Mouse (Mus musculus) neural tube, embryonic 12.5 days (tissue): ENCODE results near the gene Slc22a13. TPM values are rescaled to one million over a fixed set of nuclear protein-coding genes. Genes with fewer than 3 reads are reported as not detected.

Experiments used
- ATAC-seq: fragments of 200-750 bp; cut with Nextera tagmentation; 2 replicates; pipeline ENCODE4 v1.8.0; 2017; ENCODE audit warnings: low read depth, mild to moderate bottlenecking, moderate TSS enrichment, moderate library complexity; ENCODE audit not compliant: low FRiP score
- H3K27ac ChIP-seq: fragments of 300-500 bp; sonication (generic); 2 replicates; pipeline ENCODE4 v1.5.1; 2016
- H3K27me3 ChIP-seq: fragments of 300-500 bp; sonication (generic); replicated peaks from 2 replicates; pipeline ENCODE4 v1.6.1; 2016; ENCODE audit warnings: mild to moderate bottlenecking
- H3K36me3 ChIP-seq: fragments of 300-500 bp; sonication (generic); 2 replicates; pipeline ENCODE4 v1.6.1; 2016; ENCODE audit warnings: mild to moderate bottlenecking
- H3K4me1 ChIP-seq: fragments of 300-500 bp; sonication (generic); 2 replicates; pipeline ENCODE4 v1.6.1; 2016
- H3K4me2 ChIP-seq: fragments of 300-500 bp; sonication (generic); replicated peaks from 2 replicates; pipeline ENCODE4 v1.6.1; 2016; ENCODE audit warnings: mild to moderate bottlenecking
- H3K4me3 ChIP-seq: fragments of 300-500 bp; sonication (generic); 2 replicates; pipeline ENCODE4 v1.5.1; 2016
- H3K9ac ChIP-seq: fragments of 300-500 bp; sonication (generic); 2 replicates; pipeline ENCODE4 v1.6.1; 2016; ENCODE audit warnings: mild to moderate bottlenecking
- H3K9me3 ChIP-seq: fragments of 300-500 bp; sonication (generic); 2 replicates; pipeline ENCODE4 v1.6.1; 2016; ENCODE audit warnings: mild to moderate bottlenecking
- WGBS: fragments of 180-500 bp; shearing (Covaris S2); methylation state at CpG from one replicate; pipeline ENCODE4 v1.1.7; 2016; 5-methylcytosine and 5-hydroxymethylcytosine counted together
- polyA plus RNA-seq: library from polyadenylated mRNA; unstranded; fragments of >200 nt; fragmentation: Nextera tagmentation; extraction: Ambion mirVana; gene quantifications from 2 replicates; pipeline ENCODE4 v1.2.1, GENCODE M21; 2016

The Slc22a13 gene
- polyA plus RNA-seq, result not detected in 2 replicates

DNA sequence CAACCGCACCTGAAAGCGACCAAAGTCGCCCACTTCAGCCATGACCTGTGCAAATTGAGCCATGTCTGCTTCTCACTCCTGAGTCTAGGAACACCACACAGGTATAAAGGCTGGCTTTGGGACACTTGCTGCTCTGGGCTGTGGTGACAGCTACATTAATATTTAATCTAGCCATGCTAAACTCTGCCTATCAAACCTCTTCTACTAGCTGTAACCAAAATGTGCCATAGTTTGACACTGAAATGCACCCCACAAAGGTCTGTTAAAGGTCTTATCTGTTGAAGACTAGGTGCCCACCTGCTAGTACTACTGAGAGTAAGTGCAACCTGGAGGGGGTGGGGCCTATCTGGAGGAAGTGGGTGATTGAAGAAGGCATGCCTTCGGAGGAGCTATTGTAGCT, at the start of gene Slc22a13:
Slc22a13 (minus strand) TSS at position 101 of the 400 bp plus-strand sequence.
- no peak within 1 kb of the TSS for H3K4me2 ChIP-seq
- H3K36me3 ChIP-seq, result no peaks in the 10 kb centered on the region
- peaks cover 5% of the 10 kb centered on the region; the same call in 1 of the 2 replicates for H3K9me3 ChIP-seq
- H3K4me1 ChIP-seq, result no peaks in the 10 kb centered on the region
- no peak for ATAC-seq
- WGBS, result 97% methylated on average over 4 of the region's 4 CpGs
- no peak within 1 kb of the TSS for H3K27ac ChIP-seq
- no peak within 1 kb of the TSS for H3K4me3 ChIP-seq
- no peaks in the 10 kb centered on the region for H3K27me3 ChIP-seq
- no peak within 1 kb of the TSS for H3K9ac ChIP-seq

DNA sequence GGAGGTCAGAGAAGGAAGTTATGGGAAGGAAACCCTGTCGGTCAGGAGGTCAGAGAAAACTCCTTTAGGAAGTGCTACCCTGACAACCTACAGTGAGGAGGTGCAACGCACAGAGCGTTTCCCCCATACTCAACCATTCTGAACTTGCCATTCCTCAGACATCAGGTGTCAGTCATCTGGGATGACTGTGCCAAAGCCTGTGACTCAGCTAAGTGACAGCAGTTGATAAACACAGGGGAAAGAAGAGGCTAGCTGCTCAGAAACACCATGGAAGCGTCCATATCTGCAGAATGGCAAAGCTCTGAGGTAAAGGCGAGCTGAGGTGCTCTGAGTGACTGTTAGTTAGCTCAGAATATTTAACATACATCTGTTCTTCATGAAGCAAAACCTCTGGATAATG, 49.2 kb upstream of the Slc22a13 start:
- ATAC-seq, result no peak
- WGBS, result 91% methylated on average over 5 of the region's 5 CpGs
- Histone ChIP-seq H3K4me2 (no peak overlapping the region), H3K27me3 (no peaks in the 10 kb centered on the region), H3K9ac (no peak overlapping the region), H3K27ac (no peak overlapping the region), H3K4me3 (no peak overlapping the region), H3K4me1 (no peaks in the 10 kb centered on the region), H3K9me3 (no peaks in the 10 kb centered on the region), H3K36me3 (peaks cover 50% of the 10 kb centered on the region)

DNA sequence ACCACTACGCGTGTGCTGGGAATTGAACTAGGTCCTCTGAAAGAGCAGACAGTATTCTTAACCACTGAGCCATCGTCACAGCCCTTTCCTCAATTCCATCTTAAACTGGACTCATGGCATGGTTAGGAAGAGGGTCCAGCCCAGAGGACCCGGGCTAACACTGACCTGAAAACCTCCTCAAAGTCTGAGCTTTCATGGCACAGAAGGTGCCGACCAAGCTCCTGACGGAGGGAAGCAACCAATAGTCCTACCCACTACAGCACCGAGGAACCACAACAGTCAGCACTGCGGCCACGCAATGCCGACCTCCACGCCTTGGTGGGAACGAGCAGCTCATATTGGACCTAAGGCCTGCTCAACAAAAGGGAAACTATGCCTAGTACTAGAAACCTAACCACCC, 47.3 kb upstream of the Slc22a13 start:
- no peak for ATAC-seq
- Histone ChIP-seq H3K4me2 (no peak overlapping the region), H3K9me3 (no peaks in the 10 kb centered on the region), H3K4me1 (no peaks in the 10 kb centered on the region), H3K36me3 (peaks cover 39% of the 10 kb centered on the region), H3K27me3 (no peaks in the 10 kb centered on the region), H3K4me3 (no peak overlapping the region), H3K27ac (no peak overlapping the region), H3K9ac (no peak overlapping the region)
- WGBS, result 95% methylated on average over 12 of the region's 12 CpGs

DNA sequence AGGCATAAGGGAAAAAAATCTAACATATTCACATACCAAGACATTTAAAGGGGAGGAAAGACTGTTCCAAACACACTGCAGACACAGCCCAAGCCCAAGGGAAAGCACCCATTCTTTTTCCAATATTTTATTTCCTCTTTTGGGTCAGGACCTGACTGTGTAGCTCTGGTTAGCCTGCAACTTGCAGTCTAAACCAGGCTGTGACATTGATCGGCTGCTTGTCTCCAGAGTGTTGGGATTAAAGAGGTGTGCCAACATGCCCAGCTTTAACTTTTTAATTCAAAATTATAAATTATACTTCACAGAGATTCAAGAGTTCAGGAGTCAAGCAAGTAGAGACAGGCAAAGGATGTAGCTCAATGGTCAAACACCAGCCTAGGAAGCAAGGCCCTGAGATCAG, 46.2 kb upstream of the Slc22a13 start:
- no peak for ATAC-seq

DNA sequence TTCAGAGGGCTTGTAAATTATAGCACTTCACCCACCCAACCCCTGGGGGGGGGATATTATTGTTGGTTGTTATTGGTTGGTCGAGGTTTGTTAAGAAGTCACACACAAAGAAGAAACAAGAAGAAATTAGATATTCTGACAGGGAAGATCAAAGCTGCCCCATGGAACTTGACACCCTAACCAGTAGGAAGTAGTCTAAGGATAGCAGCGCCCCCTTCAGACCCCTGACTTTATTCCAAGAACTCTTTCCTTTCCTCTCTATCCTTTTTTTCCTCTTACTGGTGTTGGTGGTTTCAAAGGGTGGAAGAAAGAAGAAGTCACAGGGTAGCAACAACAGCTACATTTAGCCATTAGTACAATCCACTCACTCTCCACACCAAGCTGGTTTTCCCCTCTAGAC, 45.3 kb upstream of the Slc22a13 start:
- no peak for ATAC-seq
- no peaks in the 10 kb centered on the region for H3K9me3 ChIP-seq
- H3K4me1 ChIP-seq, result no peaks in the 10 kb centered on the region
- no peak overlapping the region for H3K4me3 ChIP-seq
- 77% methylated on average over 2 of the region's 2 CpGs for WGBS
- no peak overlapping the region for H3K27ac ChIP-seq
- H3K36me3 ChIP-seq, result peaks cover 47% of the 10 kb centered on the region
- no peak overlapping the region for H3K4me2 ChIP-seq
- no peaks in the 10 kb centered on the region for H3K27me3 ChIP-seq
- H3K9ac ChIP-seq, result no peak overlapping the region

More for the DNA sequence above, 46.2 kb upstream of the Slc22a13 start:
- no peaks in the 10 kb centered on the region for H3K9me3 ChIP-seq
- H3K27me3 ChIP-seq, result no peaks in the 10 kb centered on the region
- no peak overlapping the region for H3K4me2 ChIP-seq
- no peaks in the 10 kb centered on the region for H3K4me1 ChIP-seq
- H3K36me3 ChIP-seq, result peaks cover 43% of the 10 kb centered on the region
- WGBS, result 91% methylated on average over 1 of the region's 1 CpGs
- H3K9ac ChIP-seq, result no peak overlapping the region
- no peak overlapping the region for H3K4me3 ChIP-seq
- no peak overlapping the region for H3K27ac ChIP-seq

DNA sequence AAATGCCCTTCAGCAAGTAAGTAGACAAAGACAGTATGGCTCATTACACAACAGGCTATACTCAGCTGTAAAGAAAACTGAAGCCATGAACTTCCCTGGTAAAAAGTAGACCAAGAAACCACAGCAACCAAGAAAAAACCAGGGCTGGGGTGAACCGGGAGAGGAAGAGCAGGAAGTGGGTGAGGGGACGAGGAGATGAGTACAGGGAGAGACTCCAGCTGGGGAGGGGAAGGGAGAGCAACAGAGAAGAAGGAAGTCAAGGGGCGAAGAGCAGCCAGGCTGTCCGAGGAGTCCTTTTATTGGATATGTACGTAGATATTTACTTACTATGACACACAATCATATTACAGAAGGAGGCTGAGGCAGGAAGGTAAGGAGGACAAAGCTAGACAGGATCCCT, 39.1 kb upstream of the Slc22a13 start:
- H3K4me1 ChIP-seq, result no peaks in the 10 kb centered on the region
- H3K9me3 ChIP-seq, result no peaks in the 10 kb centered on the region
- no peak overlapping the region for H3K9ac ChIP-seq
- peaks cover 39% of the 10 kb centered on the region for H3K36me3 ChIP-seq
- ATAC-seq, result no peak
- no peak overlapping the region for H3K27ac ChIP-seq
- H3K27me3 ChIP-seq, result no peaks in the 10 kb centered on the region
- H3K4me2 ChIP-seq, result no peak overlapping the region
- H3K4me3 ChIP-seq, result no peak overlapping the region
- WGBS, result 90% methylated on average over 5 of the region's 5 CpGs

DNA sequence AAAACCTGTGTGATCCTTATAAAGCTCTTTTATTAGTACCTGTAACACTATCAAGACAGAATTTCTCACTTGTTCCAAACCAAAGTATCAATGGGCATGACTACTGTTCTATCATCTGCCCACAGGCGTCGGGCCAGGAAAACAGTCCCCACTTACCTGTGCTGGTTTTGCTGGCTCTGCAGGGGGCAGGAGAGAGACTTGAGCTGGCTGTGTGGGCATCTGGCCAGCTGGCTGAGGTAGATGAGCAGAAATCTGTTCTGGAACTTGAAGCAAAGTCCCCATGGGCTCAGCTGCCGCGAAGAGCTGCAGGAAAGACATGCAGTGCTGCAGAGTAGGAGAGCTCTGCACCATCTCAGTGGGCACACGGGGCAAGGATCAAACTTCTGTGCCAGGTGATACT, 37.9 kb upstream of the Slc22a13 start:
- Histone ChIP-seq H3K9ac (no peak overlapping the region), H3K4me3 (no peak overlapping the region), H3K4me1 (no peaks in the 10 kb centered on the region), H3K27me3 (no peaks in the 10 kb centered on the region), H3K9me3 (no peaks in the 10 kb centered on the region), H3K27ac (no peak overlapping the region), H3K36me3 (peaks cover 43% of the 10 kb centered on the region), H3K4me2 (no peak overlapping the region)
- WGBS, result 91% methylated on average over 5 of the region's 5 CpGs
- ATAC-seq, result no peak

DNA sequence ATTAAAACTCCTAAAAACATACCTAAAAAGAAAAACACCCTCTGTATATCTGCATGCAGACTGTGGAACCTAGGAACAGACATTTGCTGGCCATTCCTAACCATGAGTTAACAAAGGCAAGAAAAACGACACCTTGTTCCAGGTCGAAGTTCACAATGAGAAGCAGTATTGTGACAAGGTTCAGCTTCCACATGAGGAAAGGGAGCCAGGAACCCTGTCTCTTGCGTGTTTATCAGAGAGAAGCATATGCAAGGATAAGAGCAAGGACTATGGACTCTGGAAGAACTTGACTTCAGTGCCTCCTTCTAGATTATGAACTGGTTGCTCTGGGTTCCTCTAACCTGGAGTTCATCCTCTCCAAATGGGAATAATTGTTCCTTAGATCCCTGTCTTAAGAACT, 35.1 kb upstream of the Slc22a13 start:
- H3K36me3 ChIP-seq, result peaks cover 48% of the 10 kb centered on the region
- H3K4me2 ChIP-seq, result no peak overlapping the region
- 95% methylated on average over 3 of the region's 3 CpGs for WGBS
- no peaks in the 10 kb centered on the region for H3K9me3 ChIP-seq
- no peak overlapping the region for H3K9ac ChIP-seq
- H3K27me3 ChIP-seq, result no peaks in the 10 kb centered on the region
- no peak overlapping the region for H3K27ac ChIP-seq
- H3K4me1 ChIP-seq, result no peaks in the 10 kb centered on the region; the same call in 1 of the 2 replicates
- no peak overlapping the region for H3K4me3 ChIP-seq
- ATAC-seq, result no peak

DNA sequence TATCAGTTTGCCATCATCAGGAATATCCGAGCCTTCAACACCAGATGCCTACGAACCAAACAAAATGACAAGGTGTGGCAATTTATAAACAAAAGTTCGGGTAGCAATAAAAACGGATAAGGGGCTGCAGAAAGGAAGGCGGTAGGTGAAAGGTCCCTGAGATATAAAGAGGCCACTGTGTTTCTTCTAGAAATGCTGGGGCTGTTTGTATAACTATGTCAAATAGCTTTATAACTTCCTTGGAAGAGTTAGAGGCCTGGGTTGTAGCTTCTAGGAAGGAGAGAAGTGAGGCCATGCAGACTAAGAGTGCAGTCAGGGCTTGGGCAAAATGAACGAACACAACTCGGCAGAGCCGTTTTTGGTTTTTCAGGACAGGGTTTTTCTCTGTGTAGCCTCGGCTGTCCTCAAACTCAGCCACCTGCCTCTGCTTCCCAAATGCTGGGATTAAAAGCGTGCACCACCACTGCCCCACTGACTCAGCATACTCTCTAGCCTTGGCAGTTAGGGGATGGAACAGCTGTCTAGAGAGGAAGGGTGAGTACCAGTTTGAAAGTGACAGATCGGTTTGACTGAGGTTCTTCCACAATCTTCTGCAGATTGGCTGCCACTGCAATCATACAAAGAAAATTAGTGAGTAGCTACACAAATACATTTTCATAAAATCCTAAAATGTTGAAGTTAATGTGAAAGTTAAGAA, 32.4 kb upstream of the Slc22a13 start:
- no peak overlapping the region for H3K27ac ChIP-seq
- 84% methylated on average over 11 of the region's 11 CpGs for WGBS

DNA sequence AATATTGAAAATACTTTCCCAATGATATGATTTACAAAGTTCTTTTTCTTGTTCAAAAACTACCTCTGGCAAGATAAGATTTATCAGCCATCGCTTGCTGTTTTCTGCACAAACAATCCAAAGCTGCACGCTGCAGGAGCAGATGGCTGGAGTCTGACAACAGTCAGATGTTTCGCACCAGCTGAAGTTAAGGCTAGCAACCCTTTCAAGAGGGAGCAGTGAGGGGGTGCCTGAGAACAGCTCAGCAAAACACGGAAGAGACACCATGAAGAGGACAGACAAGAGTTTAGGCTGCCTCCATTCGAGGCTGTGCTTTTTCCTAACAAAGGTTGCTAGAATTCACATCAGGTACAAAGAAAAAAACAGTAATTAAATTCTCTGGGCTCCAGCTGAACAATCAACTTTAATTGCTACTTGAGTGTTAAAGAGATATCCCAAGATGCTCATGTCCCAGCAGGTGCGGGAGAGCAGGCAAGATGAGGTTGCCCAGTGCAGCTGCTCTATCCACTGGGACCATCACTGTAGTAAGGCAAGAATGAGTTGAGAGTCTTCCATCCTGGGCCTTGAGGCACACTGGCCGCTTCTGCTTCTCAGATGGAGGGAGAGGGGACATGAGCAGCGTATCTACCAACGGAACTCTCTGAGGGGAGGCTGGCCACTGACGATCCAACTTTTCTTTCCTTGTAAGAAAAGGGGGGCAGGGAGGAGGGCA, 31.5 kb upstream of the Slc22a13 start:
- Histone ChIP-seq H3K4me3 (no peak overlapping the region), H3K4me1 (no peaks in the 10 kb centered on the region; the same call in 1 of the 2 replicates), H3K9ac (no peak overlapping the region), H3K4me2 (no peak overlapping the region), H3K9me3 (no peaks in the 10 kb centered on the region), H3K27me3 (no peaks in the 10 kb centered on the region), H3K36me3 (peaks cover 43% of the 10 kb centered on the region), H3K27ac (no peak overlapping the region)
- 77% methylated on average over 10 of the region's 10 CpGs for WGBS
- ATAC-seq, result no peak

More for the DNA sequence above, 32.4 kb upstream of the Slc22a13 start:
- H3K36me3 ChIP-seq, result peaks cover 47% of the 10 kb centered on the region
- H3K4me1 ChIP-seq, result no peaks in the 10 kb centered on the region; the same call in 1 of the 2 replicates
- H3K4me2 ChIP-seq, result no peak overlapping the region
- no peaks in the 10 kb centered on the region for H3K27me3 ChIP-seq
- no peaks in the 10 kb centered on the region for H3K9me3 ChIP-seq
- no peak for ATAC-seq
- H3K4me3 ChIP-seq, result no peak overlapping the region
- no peak overlapping the region for H3K9ac ChIP-seq

DNA sequence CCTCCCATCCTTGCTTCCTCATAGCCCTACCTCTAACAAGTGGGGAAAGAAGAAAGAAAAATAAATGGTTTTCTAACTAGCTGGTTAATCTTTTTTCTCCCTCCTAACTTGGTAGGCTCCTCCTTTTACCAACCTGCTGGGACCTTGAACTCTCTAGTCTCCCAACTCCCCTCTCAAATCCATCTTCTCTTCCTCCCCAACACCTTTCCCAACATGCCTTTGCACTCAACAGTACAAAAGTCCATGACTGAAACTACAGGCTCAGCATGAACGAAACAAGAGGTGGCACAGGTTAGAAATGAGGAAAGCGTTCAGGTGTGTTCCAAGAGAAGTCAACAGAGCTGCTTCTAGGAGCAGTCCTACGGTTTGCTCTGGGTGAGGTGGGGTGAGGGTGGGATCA, 30.4 kb upstream of the Slc22a13 start:
- Histone ChIP-seq H3K4me3 (no peak overlapping the region), H3K36me3 (peaks cover 38% of the 10 kb centered on the region), H3K27ac (no peak overlapping the region), H3K4me1 (no peaks in the 10 kb centered on the region; the same call in 1 of the 2 replicates), H3K9ac (no peak overlapping the region), H3K9me3 (no peaks in the 10 kb centered on the region), H3K27me3 (no peaks in the 10 kb centered on the region), H3K4me2 (no peak overlapping the region)
- 94% methylated on average over 3 of the region's 3 CpGs for WGBS
- no peak for ATAC-seq

DNA sequence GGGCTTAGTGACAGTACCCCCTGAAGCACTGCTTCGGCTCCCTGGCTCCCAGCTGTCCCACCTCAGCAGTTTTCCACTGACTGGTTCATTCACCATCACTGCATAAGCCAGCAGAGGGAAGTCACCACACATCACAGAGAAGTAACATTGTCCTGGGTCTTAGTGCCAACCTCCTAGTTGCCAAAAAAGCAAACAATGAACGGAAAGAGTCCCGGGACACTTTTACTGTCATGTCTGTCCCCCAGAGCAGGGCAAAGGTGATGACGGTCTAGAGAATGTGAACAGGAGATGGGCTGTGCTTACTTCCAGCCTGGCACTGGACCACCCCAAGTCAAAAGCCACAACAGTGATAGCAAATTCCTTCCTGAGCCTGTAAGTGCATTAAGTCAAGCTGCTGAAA, 29.9 kb upstream of the Slc22a13 start:
- Histone ChIP-seq H3K4me1 (no peaks in the 10 kb centered on the region; the same call in 1 of the 2 replicates), H3K9me3 (no peaks in the 10 kb centered on the region), H3K27me3 (no peaks in the 10 kb centered on the region), H3K9ac (no peak overlapping the region), H3K4me2 (no peak overlapping the region), H3K4me3 (no peak overlapping the region), H3K27ac (no peak overlapping the region), H3K36me3 (peaks cover 34% of the 10 kb centered on the region)
- 90% methylated on average over 4 of the region's 4 CpGs for WGBS
- no peak for ATAC-seq
